Mouse (Mus musculus): ENCODE measurements around the gene Col12a1.

GRCm38 (mm10) chr9:79716909-79717835, 1.5 kb downstream of the Col12a1 start:
- TF ChIP-seq CTCF (IDR thresholded peaks at IDR 0.05; ENCODE audit: low read depth) (peak; percentile 83), EP300 (optimal IDR thresholded peaks at IDR 0.05) (no peak)
